Comparison of ENCODE assay signal across 8 mouse cellular contexts in genomic region chr11:75965674-75966400, GRCm38 (mm10). TPM values are rescaled to one million over a fixed set of nuclear protein-coding genes. Genes with fewer than 3 reads are reported as not detected.
DNase-seq lines count a peak whose midpoint lies in the region; ATAC-seq lines count a peak whose summit lies in the region.

No protein-coding gene starts in this region.

- H3K36me3 ChIP-seq in midbrain, embryonic 15.5 days (replicated peaks) = no peaks in the 10 kb centered on the region

- H3K4me1 ChIP-seq in midbrain, embryonic 15.5 days = peaks cover 47% of the 10 kb centered on the region

- ATAC-seq in midbrain, embryonic 15.5 days (replicated peaks) = no peak

- whole genome bisulfite sequencing in midbrain, embryonic 15.5 days = 4% methylated on average over 28 of the region's 28 CpGs

- peak overlapping the region; percentile 51 for H3K9ac ChIP-seq in midbrain, embryonic 15.5 days

- peak overlapping the region; percentile 97 for H3K4me2 ChIP-seq in midbrain, embryonic 15.5 days

- H3K27ac ChIP-seq in midbrain, embryonic 15.5 days = no peak overlapping the region

- peaks cover 19% of the 10 kb centered on the region; the same call in 1 of the 2 replicates for H3K27me3 ChIP-seq in midbrain, embryonic 15.5 days (replicated peaks)

- H3K4me3 ChIP-seq in midbrain, embryonic 15.5 days = peak overlapping the region; percentile 57

- no peaks in the 10 kb centered on the region for H3K9me3 ChIP-seq in midbrain, embryonic 15.5 days

- DNase-seq in adrenal gland, adult 2 months = peak; percentile 50
- no peak for DNase-seq in adrenal gland, postnatal 4 days (ENCODE audit: low spot score in 2 of 2)
- peak; percentile 18 for DNase-seq in ovary, postnatal 36 days (ENCODE audit: low spot score)
- no peak for DNase-seq in ovary, adult 18-20 months (ENCODE audit: low spot score)
- DNase-seq in induced T-regulatory cell, adult 2 months (ENCODE audit: low read depth) = peak; percentile 40
- no peak for DNase-seq in frontal cortex, postnatal 14 days (ENCODE audit: low spot score in 2 of 2)
- DNase-seq in adrenal gland, postnatal 25 days = no peak

RNA-seq across cellular contexts. Expression of gene Rph3al, which starts 27.6 kb away (rescaled TPM):
- 10 to 100 TPM; 16.6 to 18.0 TPM for total RNA-seq in adrenal gland, adult 2 months (2021)
- 19.6 and 20.4 TPM in 2 replicates for polyA plus RNA-seq in adrenal gland, adult 2 months (2012; rRNA removed)
- 10 to 100 TPM; 18.0 to 19.5 TPM for total RNA-seq in adrenal gland, postnatal 4 days (2021)
- polyA plus RNA-seq in midbrain, embryonic 15.5 days (2015; fragmentation: Nextera tagmentation; extraction: Ambion mirVana) = 3.2 and 3.8 TPM in 2 replicates
- 17.2 and 19.4 TPM in 2 replicates for total RNA-seq in adrenal gland, postnatal 25 days (2021)

RNA-seq across cellular contexts. Expression of gene 1700016K19Rik, which starts 33.9 kb away (rescaled TPM):
- total RNA-seq in adrenal gland, adult 2 months (2021) = not detected
- polyA plus RNA-seq in adrenal gland, adult 2 months (2012; rRNA removed) = not detected in 2 replicates
- not detected for total RNA-seq in adrenal gland, postnatal 4 days (2021)
- 4.8 and 5.5 TPM in 2 replicates for polyA plus RNA-seq in midbrain, embryonic 15.5 days (2015; fragmentation: Nextera tagmentation; extraction: Ambion mirVana)
- not detected in 2 replicates for total RNA-seq in adrenal gland, postnatal 25 days (2021)

Comparison
In these comparisons a context has a peak if more than half of its experiments do, and no peak if none do; other contexts are left out.
1. DNase-seq: peak in adrenal gland, adult 2 months (single experiment), ovary, postnatal 36 days (single experiment) and induced T-regulatory cell, adult 2 months (single experiment); none in adrenal gland, postnatal 4 days (0 of 2), ovary, adult 18-20 months (single experiment), frontal cortex, postnatal 14 days (0 of 2) and adrenal gland, postnatal 25 days (single experiment).